Mouse (Mus musculus) liver, embryonic 15.5 days (tissue): ENCODE data around the gene Pmpcb. TPM values are rescaled to one million over a fixed set of nuclear protein-coding genes. Genes with fewer than 3 reads are reported as not detected.

ENCODE experiments used
- ATAC-seq: fragments of 200-750 bp; cut with Nextera tagmentation; 2 replicates; pipeline ENCODE4 v1.8.0; 2017; ENCODE audit warnings: moderate number of reproducible peaks, mild to moderate bottlenecking, moderate library complexity; ENCODE audit not compliant: insufficient read depth
- H3K27ac ChIP-seq: fragments of 300-500 bp; sonication (generic); replicated peaks from 2 replicates; pipeline ENCODE4 v1.5.1; 2015; ENCODE audit warnings: mild to moderate bottlenecking, inconsistent platforms
- H3K27me3 ChIP-seq: fragments of 300-500 bp; sonication (generic); 2 replicates; pipeline ENCODE4 v1.6.1; 2015; ENCODE audit warnings: mild to moderate bottlenecking, inconsistent platforms
- H3K36me3 ChIP-seq: fragments of 300-500 bp; sonication (generic); replicated peaks from 2 replicates; pipeline ENCODE4 v1.6.1; 2015; ENCODE audit warnings: moderate library complexity, mild to moderate bottlenecking, inconsistent platforms
- H3K4me1 ChIP-seq: fragments of 300-500 bp; sonication (generic); replicated peaks from 2 replicates; pipeline ENCODE4 v1.6.1; 2015; ENCODE audit warnings: inconsistent platforms
- H3K4me2 ChIP-seq: fragments of 300-500 bp; sonication (generic); 2 replicates; pipeline ENCODE4 v1.6.1; 2015; ENCODE audit warnings: moderate library complexity, mild to moderate bottlenecking, inconsistent platforms
- H3K4me3 ChIP-seq: fragments of 300-500 bp; sonication (generic); replicated peaks from 2 replicates; pipeline ENCODE4 v1.5.1; 2015; ENCODE audit warnings: mild to moderate bottlenecking, inconsistent platforms
- H3K9ac ChIP-seq: fragments of 300-500 bp; sonication (generic); 2 replicates; pipeline ENCODE4 v1.6.1; 2015; ENCODE audit warnings: moderate library complexity, mild to moderate bottlenecking, inconsistent platforms
- H3K9me3 ChIP-seq: fragments of 300-500 bp; sonication (generic); replicated peaks from 2 replicates; pipeline ENCODE4 v1.6.1; 2016; ENCODE audit warnings: inconsistent platforms
- WGBS: fragments of 180-500 bp; shearing (Covaris S2); methylation state at CpG from one replicate; pipeline ENCODE4 v1.1.7; 2015; ENCODE audit warnings: mixed read lengths; ENCODE audit not compliant: insufficient replicate concordance; 5-methylcytosine and 5-hydroxymethylcytosine counted together
- polyA plus RNA-seq: library from polyadenylated mRNA; unstranded; fragments of >200 nt; fragmentation: Nextera tagmentation; extraction: Ambion mirVana; gene quantifications from 2 replicates; pipeline ENCODE4 v1.2.1, GENCODE M21; 2015

Pmpcb gene
- polyA plus RNA-seq, 1 experiment from 2014 or later, result 44.4 TPM

- H3K4me2 ChIP-seq, result no peak overlapping the region
- no peak for ATAC-seq
- 69% methylated on average over 3 of the region's 3 CpGs for WGBS
- H3K27me3 ChIP-seq, result no peaks in the 10 kb centered on the region
- H3K4me3 ChIP-seq, result no peak overlapping the region
- H3K4me1 ChIP-seq, result peaks cover 9% of the 10 kb centered on the region; the same call in 1 of the 2 replicates
- H3K27ac ChIP-seq, result no peak overlapping the region
- H3K9ac ChIP-seq, result no peak overlapping the region
- no peaks in the 10 kb centered on the region for H3K9me3 ChIP-seq
- no peaks in the 10 kb centered on the region for H3K36me3 ChIP-seq
Measured at GRCm38 (mm10) chr5:21732177-21732911, 4.6 kb upstream of the Pmpcb start.

GRCm38 (mm10) chr5:21732930-21733329, 4.0 kb upstream of the Pmpcb start:
- no peaks in the 10 kb centered on the region for H3K36me3 ChIP-seq
- no peak overlapping the region for H3K4me2 ChIP-seq
- no peaks in the 10 kb centered on the region for H3K27me3 ChIP-seq
- no peak for ATAC-seq
- no peaks in the 10 kb centered on the region for H3K9me3 ChIP-seq
- H3K4me3 ChIP-seq, result no peak overlapping the region
- peaks cover 14% of the 10 kb centered on the region for H3K4me1 ChIP-seq
- WGBS, result 62% methylated on average over 8 of the region's 8 CpGs
- no peak overlapping the region for H3K9ac ChIP-seq
- H3K27ac ChIP-seq, result no peak overlapping the region

- WGBS, result 64% methylated on average over 20 of the region's 20 CpGs
- no peak for ATAC-seq
Measured at GRCm38 (mm10) chr5:21735100-21735499, 1.8 kb upstream of the Pmpcb start.

GRCm38 (mm10) chr5:21735584-21735983, 1.4 kb upstream of the Pmpcb start:
- H3K4me2 ChIP-seq, result peak overlapping the region; percentile 56
- no peak overlapping the region for H3K27ac ChIP-seq
- no peak overlapping the region; the same call in 1 of the 2 replicates for H3K9ac ChIP-seq
- no peaks in the 10 kb centered on the region for H3K9me3 ChIP-seq
- H3K4me1 ChIP-seq, result peaks cover 20% of the 10 kb centered on the region
- peak overlapping the region; percentile 45 for H3K4me3 ChIP-seq
- H3K36me3 ChIP-seq, result peaks cover 15% of the 10 kb centered on the region
- ATAC-seq, result peak; percentile 50
- WGBS, result 11% methylated on average over 10 of the region's 10 CpGs
- no peaks in the 10 kb centered on the region for H3K27me3 ChIP-seq

More at GRCm38 (mm10) chr5:21735100-21735499, 1.8 kb upstream of the Pmpcb start:
- H3K36me3 ChIP-seq, result peaks cover 11% of the 10 kb centered on the region
- H3K9ac ChIP-seq, result no peak overlapping the region; the same call in 1 of the 2 replicates
- no peak overlapping the region for H3K27ac ChIP-seq
- H3K4me2 ChIP-seq, result peak overlapping the region; percentile 56
- H3K4me3 ChIP-seq, result peak overlapping the region; percentile 45
- H3K27me3 ChIP-seq, result no peaks in the 10 kb centered on the region
- peaks cover 20% of the 10 kb centered on the region for H3K4me1 ChIP-seq
- H3K9me3 ChIP-seq, result no peaks in the 10 kb centered on the region

GRCm38 (mm10) chr5:21736046-21736445, 895 bp upstream of the Pmpcb start:
- WGBS, result 67% methylated on average over 11 of the region's 11 CpGs
- Histone ChIP-seq H3K4me2 (no peak overlapping the region), H3K27me3 (no peaks in the 10 kb centered on the region), H3K4me1 (peaks cover 20% of the 10 kb centered on the region), H3K9me3 (no peaks in the 10 kb centered on the region), H3K36me3 (peaks cover 17% of the 10 kb centered on the region), H3K4me3 (no peak overlapping the region), H3K9ac (no peak overlapping the region), H3K27ac (no peak overlapping the region)
- no peak for ATAC-seq

- peak overlapping the region; percentile 91 for H3K9ac ChIP-seq
- no peak for ATAC-seq
Measured at GRCm38 (mm10) chr5:21737620-21738019, 679 bp downstream of the Pmpcb start.

GRCm38 (mm10) chr5:21739120-21739519, 2.2 kb downstream of the Pmpcb start:
- Histone ChIP-seq H3K9ac (no peak overlapping the region), H3K36me3 (peaks cover 46% of the 10 kb centered on the region), H3K9me3 (no peaks in the 10 kb centered on the region), H3K4me1 (peaks cover 20% of the 10 kb centered on the region), H3K4me3 (no peak overlapping the region), H3K27me3 (no peaks in the 10 kb centered on the region), H3K4me2 (no peak overlapping the region), H3K27ac (no peak overlapping the region)
- ATAC-seq, result no peak
- WGBS, result 84% methylated on average over 11 of the region's 11 CpGs

More at GRCm38 (mm10) chr5:21737620-21738019, 679 bp downstream of the Pmpcb start:
- Histone ChIP-seq H3K9me3 (no peaks in the 10 kb centered on the region), H3K27ac (peak overlapping the region; percentile 80; the same call in 1 of the 2 replicates), H3K4me3 (peak overlapping the region; percentile 97), H3K27me3 (no peaks in the 10 kb centered on the region), H3K4me1 (peaks cover 20% of the 10 kb centered on the region), H3K36me3 (peaks cover 31% of the 10 kb centered on the region), H3K4me2 (peak overlapping the region; percentile 81)
- WGBS, result 15% methylated on average over 10 of the region's 10 CpGs

- Histone ChIP-seq H3K27ac (no peak overlapping the region), H3K4me1 (peaks cover 19% of the 10 kb centered on the region), H3K27me3 (no peaks in the 10 kb centered on the region), H3K4me2 (no peak overlapping the region), H3K9ac (no peak overlapping the region), H3K4me3 (no peak overlapping the region), H3K9me3 (no peaks in the 10 kb centered on the region), H3K36me3 (peaks cover 54% of the 10 kb centered on the region)
- ATAC-seq, result no peak
- WGBS, result 79% methylated on average over 13 of the region's 13 CpGs
Measured at GRCm38 (mm10) chr5:21739881-21740280, 2.9 kb downstream of the Pmpcb start.

GRCm38 (mm10) chr5:21743606-21744005, 6.7 kb downstream of the Pmpcb start:
- 85% methylated on average over 10 of the region's 10 CpGs for WGBS
- no peak overlapping the region for H3K9ac ChIP-seq
- H3K27ac ChIP-seq, result no peak overlapping the region
- H3K27me3 ChIP-seq, result no peaks in the 10 kb centered on the region
- H3K4me2 ChIP-seq, result no peak overlapping the region
- peaks cover 85% of the 10 kb centered on the region for H3K36me3 ChIP-seq
- H3K9me3 ChIP-seq, result no peaks in the 10 kb centered on the region
- ATAC-seq, result no peak
- H3K4me3 ChIP-seq, result no peak overlapping the region
- H3K4me1 ChIP-seq, result no peaks in the 10 kb centered on the region

GRCm38 (mm10) chr5:21744651-21745050, 7.7 kb downstream of the Pmpcb start:
- H3K4me1 ChIP-seq, result no peaks in the 10 kb centered on the region
- H3K36me3 ChIP-seq, result peaks cover 87% of the 10 kb centered on the region
- ATAC-seq, result no peak
- no peak overlapping the region for H3K9ac ChIP-seq
- no peak overlapping the region for H3K27ac ChIP-seq
- no peak overlapping the region for H3K4me2 ChIP-seq
- H3K9me3 ChIP-seq, result no peaks in the 10 kb centered on the region
- H3K27me3 ChIP-seq, result no peaks in the 10 kb centered on the region
- H3K4me3 ChIP-seq, result no peak overlapping the region

GRCm38 (mm10) chr5:21745966-21746365, 9.0 kb downstream of the Pmpcb start:
- 85% methylated on average over 8 of the region's 8 CpGs for WGBS
- Histone ChIP-seq H3K36me3 (peaks cover 85% of the 10 kb centered on the region), H3K27me3 (no peaks in the 10 kb centered on the region), H3K9me3 (no peaks in the 10 kb centered on the region), H3K4me2 (no peak overlapping the region), H3K4me1 (no peaks in the 10 kb centered on the region), H3K9ac (no peak overlapping the region), H3K27ac (no peak overlapping the region), H3K4me3 (no peak overlapping the region)
- ATAC-seq, result no peak

GRCm38 (mm10) chr5:21768506-21768905, 31.6 kb downstream of the Pmpcb start:
- no peak overlapping the region for H3K4me2 ChIP-seq
- H3K27me3 ChIP-seq, result no peaks in the 10 kb centered on the region
- no peaks in the 10 kb centered on the region for H3K4me1 ChIP-seq
- no peak overlapping the region for H3K27ac ChIP-seq
- WGBS, result 67% methylated on average over 4 of the region's 4 CpGs
- H3K9me3 ChIP-seq, result no peaks in the 10 kb centered on the region
- no peak overlapping the region for H3K9ac ChIP-seq
- H3K4me3 ChIP-seq, result no peak overlapping the region
- H3K36me3 ChIP-seq, result peaks cover 66% of the 10 kb centered on the region
- no peak for ATAC-seq
